Mouse (Mus musculus) liver, adult 2 months (tissue): Measurements from ENCODE around the gene Macrod1.

Experiments
- CTCF ChIP-seq: fragments of 200-500 bp; IDR thresholded peaks from 2 replicates; pipeline ENCODE4 v1.5.1; 2011; ENCODE audit warnings: low read depth, low read length, control low read depth
- POLR2A ChIP-seq: fragments of 200-500 bp; IDR thresholded peaks from 2 replicates; pipeline ENCODE4 v1.6.1; 2011; ENCODE audit warnings: low read length, control low read depth; ENCODE audit not compliant: insufficient read depth; ENCODE audit errors: extremely low read depth

- TF ChIP-seq POLR2A, result no peak
- TF ChIP-seq CTCF, result no peak
Measured at GRCm38 (mm10) chr19:7223488-7223887, 166.9 kb downstream of the Macrod1 start.
